Mouse (Mus musculus): Measurements from ENCODE around the gene Mtm1. TPM values are rescaled to one million over a fixed set of nuclear protein-coding genes. Genes with fewer than 3 reads are reported as not detected.

Gene Mtm1
- polyA plus RNA-seq, 1 experiment from 2014 or later: 4.4 TPM

Other genes starting within 250 kb of the Mtm1 start
- gene Mamld1, start 160.5 kb upstream of the Mtm1 start, polyA plus RNA-seq (2015; fragmentation: Nextera tagmentation; extraction: Ambion mirVana): 0.17 and 0.18 TPM in 2 replicates
- gene Mtmr1, start 154.0 kb downstream of the Mtm1 start, polyA plus RNA-seq (2015; fragmentation: Nextera tagmentation; extraction: Ambion mirVana): 4.8 and 5.0 TPM in 2 replicates

Measured in liver, embryonic 15.5 days (tissue).